1 mouse cellular context compared by ENCODE assay signal in the genomic region with DNA sequence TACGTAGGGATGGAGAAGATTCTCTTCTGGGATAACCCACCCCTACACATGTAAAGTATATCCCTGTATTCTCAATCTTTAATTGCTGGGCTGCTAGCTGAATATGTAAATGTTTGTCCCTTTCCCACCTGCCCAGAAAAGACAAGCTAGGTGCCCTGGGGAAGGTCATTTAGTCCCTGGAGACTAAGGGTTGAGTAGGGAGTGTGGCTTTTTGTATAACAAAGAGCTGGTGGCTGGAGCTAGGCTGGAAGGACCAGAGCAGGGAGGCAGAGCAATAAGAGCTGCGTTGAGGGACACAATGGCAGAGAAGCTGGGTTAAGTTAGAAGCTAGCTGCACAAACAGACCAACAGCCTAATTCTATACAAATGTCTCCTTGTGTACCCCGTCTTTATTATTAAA.
TF ChIP-seq lines count a peak whose summit lies in the region.

No protein-coding gene starts in this region.

TF ChIP-seq in ES-E14, 5 proteins besides CTCF, POLR2A, EP300 and RAD21:
- TF ChIP-seq ZC3H11A (IDR thresholded peaks at IDR 0.05; ENCODE audit: borderline replicate concordance, low read depth, low read length): no peak
- TF ChIP-seq MAFK (IDR thresholded peaks at IDR 0.05; ENCODE audit: insufficient read depth, low read depth, low read length): no peak
- no peak for TF ChIP-seq CHD2 (IDR thresholded peaks at IDR 0.05; ENCODE audit: low read depth, low read length)
- TF ChIP-seq ZNF384 (IDR thresholded peaks at IDR 0.05; ENCODE audit: low read depth, low read length): no peak
- TF ChIP-seq HCFC1 (IDR thresholded peaks at IDR 0.05; ENCODE audit: borderline replicate concordance, insufficient read depth, low read length): no peak
